Mouse (Mus musculus) CD4-positive, CD25-positive, alpha-beta regulatory T cell, adult 9 weeks (primary cell): ENCODE measurements around the gene Coq2. TPM values are rescaled to one million over a fixed set of nuclear protein-coding genes. Genes with fewer than 3 reads are reported as not detected.

Experiments
- polyA plus RNA-seq: library from polyadenylated mRNA; unstranded; fragments of 100-300 nt; shearing (Covaris generic); gene quantifications from one replicate; pipeline ENCODE4 v1.2.1, GENCODE M21; 2017

Gene Coq2
- 6.2 TPM for polyA plus RNA-seq

DNA sequence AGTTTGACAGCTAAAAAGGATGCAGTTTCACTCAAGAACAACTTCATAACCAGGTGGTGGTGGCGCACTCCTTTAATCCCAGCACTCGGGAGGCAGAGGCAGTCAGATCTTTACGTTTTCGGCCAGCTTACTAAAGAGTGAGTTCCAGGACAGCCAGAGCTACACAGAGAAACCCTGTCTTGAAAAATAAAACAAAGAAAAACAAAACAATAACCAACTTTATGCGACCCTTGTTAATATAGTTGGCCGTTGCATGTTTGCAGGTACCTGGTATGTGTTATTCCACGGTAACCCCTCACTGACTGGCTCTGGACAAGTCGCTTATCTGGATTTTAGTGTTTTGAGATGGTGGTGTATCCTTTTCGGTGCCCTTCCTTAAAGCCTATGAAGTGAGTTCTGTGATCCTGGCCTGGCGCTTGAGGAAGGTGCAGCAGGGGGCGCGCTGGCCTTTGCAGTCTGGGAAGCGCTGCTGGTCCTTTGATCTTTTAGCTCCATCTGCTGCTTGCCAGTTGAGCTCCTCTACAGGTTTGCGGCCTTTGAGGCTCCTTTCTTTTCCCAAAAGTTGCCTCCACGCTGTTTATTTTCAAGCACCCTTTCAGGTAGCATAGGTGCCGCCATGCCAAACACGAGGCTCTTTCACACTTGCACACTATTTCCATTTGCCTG, at the start of gene Coq2:
Coq2 (minus strand) TSS at position 430 of the 666 bp plus-strand sequence.

DNA sequence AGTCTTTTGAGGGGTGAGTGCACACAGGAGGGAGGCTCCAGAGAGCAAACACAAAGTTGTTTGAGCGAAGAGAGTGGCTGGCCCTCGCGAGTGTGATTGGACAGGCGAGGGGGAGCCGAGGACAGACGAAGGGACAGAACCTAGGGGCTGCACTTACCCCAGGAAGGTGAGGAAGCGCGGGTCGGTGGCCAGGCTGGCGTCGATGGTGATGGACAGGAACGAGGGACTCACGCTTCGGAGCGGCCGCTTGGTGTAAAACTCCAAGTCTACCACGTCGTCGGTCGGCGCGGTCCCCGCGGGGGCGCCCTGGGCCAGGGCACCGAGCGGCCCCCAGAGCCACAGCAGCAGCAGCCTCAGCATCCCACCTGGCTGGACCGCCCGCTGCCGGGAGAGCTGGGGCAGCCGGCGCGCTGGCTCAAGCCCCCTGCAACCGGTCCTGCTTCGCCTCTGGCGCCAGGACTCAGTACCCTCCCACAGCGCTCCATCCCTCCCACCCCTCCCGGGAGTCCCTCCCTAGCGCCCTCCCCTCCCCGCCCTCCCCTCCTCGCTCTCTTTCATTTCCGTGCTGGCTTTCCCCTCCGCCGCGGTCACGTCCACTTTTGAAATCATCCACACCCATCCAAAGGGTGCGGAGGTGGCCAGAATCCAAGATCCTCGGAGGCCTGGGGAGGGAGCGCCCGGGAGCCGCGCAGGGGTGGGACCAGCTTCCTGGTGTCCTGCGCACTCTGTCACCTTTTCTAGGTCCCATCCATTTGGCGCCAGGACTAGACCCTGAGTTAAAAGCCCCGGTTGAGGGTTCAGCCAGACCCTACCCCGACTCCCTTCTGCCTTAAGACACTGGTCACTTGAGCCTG, 44.5 kb upstream of the Coq2 start, which contains the start of gene Hpse:
Hpse (minus strand) TSS at position 482 of the 854 bp plus-strand sequence.

Other genes starting within 250 kb of the Coq2 start
- gene Lin54, start 174.5 kb downstream of the Coq2 start, polyA plus RNA-seq, result 12.7 TPM
- gene Cops4, start 156.8 kb downstream of the Coq2 start, polyA plus RNA-seq, result 116 TPM
- 12.9 TPM for gene Plac8, start 102.9 kb downstream of the Coq2 start, polyA plus RNA-seq
- 0.86 TPM for gene Hpse, start 44.6 kb upstream of the Coq2 start, polyA plus RNA-seq
- gene Helq, start 123.5 kb upstream of the Coq2 start, polyA plus RNA-seq, result 25.9 TPM
- gene Mrps18c, start 123.5 kb upstream of the Coq2 start, polyA plus RNA-seq, result 156 TPM
- 31.5 TPM for gene Abraxas1, start 145.8 kb upstream of the Coq2 start, polyA plus RNA-seq
- 1.7 TPM for gene Gpat3, start 170.6 kb upstream of the Coq2 start, polyA plus RNA-seq